ENCODE assay signal across 9 mouse cellular contexts in genomic region chr8:117327385-117327837, GRCm38 (mm10).
DNase-seq lines count a peak whose midpoint lies in the region; ATAC-seq lines count a peak whose summit lies in the region.
"Had no signal": no experiment of that assay in that cellular context is flagged by ENCODE, and none has a peak within 500 bp of the region (broad histone marks: within the 10 kb centered on the region; RNA-seq: fewer than 3 reads in every experiment).

No protein-coding gene starts in this region.

- no peak overlapping the region for H3K4me3 ChIP-seq in heart, embryonic 13.5 days
- H3K4me3 ChIP-seq in forebrain, embryonic 12.5 days (replicated peaks), result no peak overlapping the region
- no peak overlapping the region for H3K4me3 ChIP-seq in neural tube, embryonic 13.5 days

- DNase-seq in heart, adult 8-10 months (ENCODE audit: low spot score), result no peak
- DNase-seq in kidney, postnatal 14 days, result peak; percentile 72
- no peak for DNase-seq in thymus, postnatal 14 days
- DNase-seq in spleen, adult 18-20 months, result no peak
- DNase-seq: adrenal gland, postnatal 10 days had no signal

- no peak overlapping the region for H3K4me2 ChIP-seq in heart, embryonic 13.5 days
- no peak overlapping the region for H3K4me2 ChIP-seq in forebrain, embryonic 12.5 days
- no peak overlapping the region for H3K4me2 ChIP-seq in neural tube, embryonic 13.5 days

- no peaks in the 10 kb centered on the region for H3K27me3 ChIP-seq in heart, embryonic 13.5 days (replicated peaks)
- no peaks in the 10 kb centered on the region for H3K27me3 ChIP-seq in forebrain, embryonic 12.5 days
- no peaks in the 10 kb centered on the region for H3K27me3 ChIP-seq in neural tube, embryonic 13.5 days

- H3K9me3 ChIP-seq in heart, embryonic 13.5 days, result no peaks in the 10 kb centered on the region
- no peaks in the 10 kb centered on the region for H3K9me3 ChIP-seq in forebrain, embryonic 12.5 days
- no peaks in the 10 kb centered on the region for H3K9me3 ChIP-seq in neural tube, embryonic 13.5 days

- H3K27ac ChIP-seq in heart, embryonic 13.5 days (replicated peaks), result peak overlapping the region; percentile 64
- H3K27ac ChIP-seq in forebrain, embryonic 12.5 days, result peak overlapping the region; percentile 82
- H3K27ac ChIP-seq in neural tube, embryonic 13.5 days (replicated peaks), result peak overlapping the region; percentile 82

- 23% methylated on average over 7 of the region's 7 CpGs for WGBS in heart, embryonic 13.5 days
- WGBS in forebrain, embryonic 12.5 days, result 39% methylated on average over 7 of the region's 7 CpGs
- WGBS in neural tube, embryonic 13.5 days, result 43% methylated on average over 7 of the region's 7 CpGs

- no peaks in the 10 kb centered on the region for H3K36me3 ChIP-seq in heart, embryonic 13.5 days
- no peaks in the 10 kb centered on the region for H3K36me3 ChIP-seq in forebrain, embryonic 12.5 days (replicated peaks)
- no peaks in the 10 kb centered on the region for H3K36me3 ChIP-seq in neural tube, embryonic 13.5 days

- peak overlapping the region; percentile 50 for H3K9ac ChIP-seq in heart, embryonic 13.5 days
- H3K9ac ChIP-seq in forebrain, embryonic 12.5 days, result no peak overlapping the region
- peak overlapping the region; percentile 50; the same call in 1 of the 2 replicates for H3K9ac ChIP-seq in neural tube, embryonic 13.5 days

- no peak for ATAC-seq in heart, embryonic 13.5 days (ENCODE audit: extremely low read depth, insufficient number of reproducible peaks, low FRiP score, low TSS enrichment)
- ATAC-seq in forebrain, embryonic 12.5 days (ENCODE audit: low FRiP score), result no peak
- no peak for ATAC-seq in neural tube, embryonic 13.5 days (ENCODE audit: low read depth)
- no peak for ATAC-seq in activated CD4-positive, CD25-positive, alpha-beta regulatory T cell, adult 4 months

- H3K4me1 ChIP-seq in heart, embryonic 13.5 days, result peaks cover 39% of the 10 kb centered on the region
- peaks cover 49% of the 10 kb centered on the region for H3K4me1 ChIP-seq in forebrain, embryonic 12.5 days
- H3K4me1 ChIP-seq in neural tube, embryonic 13.5 days (replicated peaks), result peaks cover 66% of the 10 kb centered on the region
